Mouse (Mus musculus) NIH3T3 (cell line): ENCODE data around the gene Tprn.

ENCODE experiments used
- DNase-seq: peaks from one replicate; pipeline ENCODE4 v3.0.0-alpha.2; 2012; ENCODE audit warnings: low read depth

The Tprn gene

GRCm38 (mm10) chr2:25262291-25262767, at the start of gene Tprn:
Tprn (plus strand) TSS chr2:25262618.
- peak; percentile 95 for DNase-seq

GRCm38 (mm10) chr2:25213266-25213865, 49.1 kb upstream of the Tprn start:
- no peak for DNase-seq

GRCm38 (mm10) chr2:25214444-25214843, 48.0 kb upstream of the Tprn start, which contains the start of gene Stpg3:
Stpg3 (minus strand) TSS chr2:25214637.
- DNase-seq = no peak

GRCm38 (mm10) chr2:25217666-25218065, 44.8 kb upstream of the Tprn start:
- DNase-seq = no peak

GRCm38 (mm10) chr2:25218445-25218844, 44.0 kb upstream of the Tprn start, which contains the start of gene Fam166a:
Fam166a (plus strand) TSS chr2:25218745.
- no peak for DNase-seq

GRCm38 (mm10) chr2:25221331-25221772, 41.1 kb upstream of the Tprn start:
- no peak for DNase-seq

GRCm38 (mm10) chr2:25223681-25224491, 38.5 kb upstream of the Tprn start:
- DNase-seq = peak; percentile 86

GRCm38 (mm10) chr2:25224492-25224765, 38.0 kb upstream of the Tprn start, which contains the start of gene Tubb4b:
Tubb4b (minus strand) TSS chr2:25224702.
- no peak for DNase-seq

GRCm38 (mm10) chr2:25224766-25225752, 37.4 kb upstream of the Tprn start:
- peak; percentile 99 for DNase-seq

- DNase-seq = peak; percentile 9
Measured at GRCm38 (mm10) chr2:25225811-25226379, 36.5 kb upstream of the Tprn start.

GRCm38 (mm10) chr2:25226864-25227263, 35.6 kb upstream of the Tprn start:
- DNase-seq = no peak

- DNase-seq = no peak
Measured at GRCm38 (mm10) chr2:25227406-25227805, 35.0 kb upstream of the Tprn start.

- DNase-seq = peak; percentile 94
Measured at GRCm38 (mm10) chr2:25228431-25228889, 34.0 kb upstream of the Tprn start.

GRCm38 (mm10) chr2:25228995-25229530, 33.4 kb upstream of the Tprn start:
- DNase-seq = no peak

- no peak for DNase-seq
Measured at GRCm38 (mm10) chr2:25229582-25229981, 32.8 kb upstream of the Tprn start.

- DNase-seq = no peak
Measured at GRCm38 (mm10) chr2:25230581-25230980, 31.8 kb upstream of the Tprn start.

- DNase-seq = no peak
Measured at GRCm38 (mm10) chr2:25231038-25231437, 31.4 kb upstream of the Tprn start.

- no peak for DNase-seq
Measured at GRCm38 (mm10) chr2:25233421-25233820, 29.0 kb upstream of the Tprn start.

GRCm38 (mm10) chr2:25234050-25234449, 28.4 kb upstream of the Tprn start, which contains the start of gene Slc34a3:
Slc34a3 (minus strand) TSS chr2:25234364.
- DNase-seq = no peak

GRCm38 (mm10) chr2:25234551-25235220, 27.7 kb upstream of the Tprn start:
- no peak for DNase-seq

- no peak for DNase-seq
Measured at GRCm38 (mm10) chr2:25236614-25237013, 25.8 kb upstream of the Tprn start, which contains the start of gene Rnf224. Rnf224 (minus strand) TSS chr2:25236787.
